Mouse (Mus musculus) midbrain, embryonic 15.5 days (tissue): ENCODE measurements at regions not wholly inside any gene's neighbourhood (a gene's known extent, or its start where the extent isn't known, plus 50 kb on each side); places are given as distances from the start of the nearest gene placed in this dataset.
"Not testable (repeated sequence)": the region's sequence is repeated elsewhere in the genome, so short reads cannot be mapped to it uniquely, and the experiment has no call there.

Experiments used
- ATAC-seq: fragments of 200-750 bp; cut with Nextera tagmentation; replicated peaks from 2 replicates; pipeline ENCODE4 v1.8.0; 2017; ENCODE audit warnings: moderate TSS enrichment
- H3K27ac ChIP-seq: fragments of 300-500 bp; sonication (generic); 2 replicates; pipeline ENCODE4 v1.5.1; 2015; ENCODE audit warnings: mild to moderate bottlenecking, inconsistent platforms
- H3K27me3 ChIP-seq: fragments of 300-500 bp; sonication (generic); replicated peaks from 2 replicates; pipeline ENCODE4 v1.6.1; 2015; ENCODE audit warnings: inconsistent platforms
- H3K36me3 ChIP-seq: fragments of 300-500 bp; sonication (generic); replicated peaks from 2 replicates; pipeline ENCODE4 v1.6.1; 2015; ENCODE audit warnings: inconsistent platforms
- H3K4me1 ChIP-seq: fragments of 300-500 bp; sonication (generic); 2 replicates; pipeline ENCODE4 v1.6.1; 2015; ENCODE audit warnings: inconsistent platforms
- H3K4me2 ChIP-seq: fragments of 300-500 bp; sonication (generic); 2 replicates; pipeline ENCODE4 v1.6.1; 2015; ENCODE audit warnings: inconsistent platforms, mild to moderate bottlenecking, moderate library complexity
- H3K4me3 ChIP-seq: fragments of 300-500 bp; sonication (generic); 2 replicates; pipeline ENCODE4 v1.5.1; 2015; ENCODE audit warnings: mild to moderate bottlenecking, inconsistent platforms
- H3K9ac ChIP-seq: fragments of 300-500 bp; sonication (generic); 2 replicates; pipeline ENCODE4 v1.6.1; 2015; ENCODE audit warnings: mild to moderate bottlenecking, inconsistent platforms
- H3K9me3 ChIP-seq: fragments of 300-500 bp; sonication (generic); 2 replicates; pipeline ENCODE4 v1.6.1; 2016; ENCODE audit warnings: inconsistent platforms
- WGBS: fragments of 180-500 bp; shearing (Covaris S2); methylation state at CpG from one replicate; pipeline ENCODE4 v1.1.7; 2015; ENCODE audit warnings: mixed read lengths; 5-methylcytosine and 5-hydroxymethylcytosine counted together

GRCm38 (mm10) chr10:8136662-8137061 lies 180.6 kb upstream of the Tab2 start:
- H3K4me1 ChIP-seq, result peaks cover 11% of the 10 kb centered on the region
- no peaks in the 10 kb centered on the region for H3K36me3 ChIP-seq
- no peak overlapping the region for H3K4me3 ChIP-seq
- no peak for ATAC-seq
- no peaks in the 10 kb centered on the region for H3K9me3 ChIP-seq
- 74% methylated on average over 3 of the region's 3 CpGs for WGBS
- H3K4me2 ChIP-seq, result no peak overlapping the region
- no peak overlapping the region for H3K9ac ChIP-seq
- no peak overlapping the region for H3K27ac ChIP-seq
- no peaks in the 10 kb centered on the region for H3K27me3 ChIP-seq

GRCm38 (mm10) chr10:8135272-8135671 lies 179.2 kb upstream of the Tab2 start:
- WGBS, result 83% methylated on average over 6 of the region's 7 CpGs
- Histone ChIP-seq H3K4me1 (peaks cover 13% of the 10 kb centered on the region), H3K9me3 (no peaks in the 10 kb centered on the region), H3K4me2 (no peak overlapping the region), H3K27ac (no peak overlapping the region), H3K36me3 (no peaks in the 10 kb centered on the region), H3K27me3 (no peaks in the 10 kb centered on the region), H3K9ac (no peak overlapping the region), H3K4me3 (no peak overlapping the region)
- no peak for ATAC-seq

GRCm38 (mm10) chr10:8134398-8134797 lies 178.4 kb upstream of the Tab2 start:
- Histone ChIP-seq H3K9me3 (no peaks in the 10 kb centered on the region), H3K4me1 (peaks cover 13% of the 10 kb centered on the region), H3K27ac (0 out of 2 replicates have a peak overlapping the region, but pooled peaks have one; percentile 11), H3K36me3 (no peaks in the 10 kb centered on the region), H3K9ac (no peak overlapping the region), H3K4me3 (no peak overlapping the region), H3K4me2 (no peak overlapping the region), H3K27me3 (no peaks in the 10 kb centered on the region)
- 86% methylated on average over 1 of the region's 1 CpGs for WGBS
- no peak for ATAC-seq

- ATAC-seq, result peak; percentile 80
- WGBS, result 11% methylated on average over 13 of the region's 13 CpGs
- no peaks in the 10 kb centered on the region for H3K9me3 ChIP-seq
- H3K4me3 ChIP-seq, result no peak overlapping the region
- peak overlapping the region; percentile 28 for H3K4me2 ChIP-seq
- H3K9ac ChIP-seq, result no peak overlapping the region
- peak overlapping the region; percentile 42; the same call in 1 of the 2 replicates for H3K27ac ChIP-seq
- no peaks in the 10 kb centered on the region for H3K27me3 ChIP-seq
- no peaks in the 10 kb centered on the region for H3K36me3 ChIP-seq
- H3K4me1 ChIP-seq, result peaks cover 13% of the 10 kb centered on the region
Observed at GRCm38 (mm10) chr10:8133451-8133952, 177.5 kb upstream of the Tab2 start.

GRCm38 (mm10) chr10:8132795-8133194 lies 176.8 kb upstream of the Tab2 start:
- no peaks in the 10 kb centered on the region for H3K36me3 ChIP-seq

GRCm38 (mm10) chr10:8130472-8131241 lies 174.6 kb upstream of the Tab2 start:
- H3K36me3 ChIP-seq, result no peaks in the 10 kb centered on the region
- peaks cover 13% of the 10 kb centered on the region for H3K4me1 ChIP-seq
- no peaks in the 10 kb centered on the region for H3K27me3 ChIP-seq
- peak; percentile 62 for ATAC-seq
- 44% methylated on average over 18 of the region's 18 CpGs for WGBS
- 0 out of 2 replicates have a peak overlapping the region, but pooled peaks have one; percentile 18 for H3K4me2 ChIP-seq
- no peak overlapping the region for H3K27ac ChIP-seq
- no peak overlapping the region for H3K9ac ChIP-seq
- no peaks in the 10 kb centered on the region for H3K9me3 ChIP-seq
- H3K4me3 ChIP-seq, result no peak overlapping the region

More at GRCm38 (mm10) chr10:8132795-8133194, 176.8 kb upstream of the Tab2 start:
- H3K4me3 ChIP-seq, result no peak overlapping the region
- H3K9me3 ChIP-seq, result no peaks in the 10 kb centered on the region
- H3K4me1 ChIP-seq, result peaks cover 13% of the 10 kb centered on the region
- peak overlapping the region; percentile 42; the same call in 1 of the 2 replicates for H3K27ac ChIP-seq
- H3K9ac ChIP-seq, result no peak overlapping the region
- ATAC-seq, result peak; percentile 9; the same call in 1 of the 2 replicates
- no peaks in the 10 kb centered on the region for H3K27me3 ChIP-seq
- 39% methylated on average over 2 of the region's 2 CpGs for WGBS
- no peak overlapping the region for H3K4me2 ChIP-seq

- ATAC-seq, result no peak
- Histone ChIP-seq H3K9ac (no peak overlapping the region), H3K4me3 (no peak overlapping the region), H3K36me3 (no peaks in the 10 kb centered on the region), H3K4me2 (no peak overlapping the region), H3K9me3 (no peaks in the 10 kb centered on the region), H3K27ac (no peak overlapping the region), H3K4me1 (peaks cover 13% of the 10 kb centered on the region), H3K27me3 (no peaks in the 10 kb centered on the region)
- WGBS, result 80% methylated on average over 8 of the region's 8 CpGs
Observed at GRCm38 (mm10) chr10:8130057-8130456, 174.0 kb upstream of the Tab2 start.

- Histone ChIP-seq H3K9ac (no peak overlapping the region), H3K27ac (no peak overlapping the region), H3K4me2 (no peak overlapping the region), H3K27me3 (no peaks in the 10 kb centered on the region), H3K9me3 (no peaks in the 10 kb centered on the region), H3K4me1 (no peaks in the 10 kb centered on the region), H3K36me3 (no peaks in the 10 kb centered on the region), H3K4me3 (no peak overlapping the region)
- WGBS, result 97% methylated on average over 1 of the region's 1 CpGs
- no peak for ATAC-seq
Observed at GRCm38 (mm10) chr10:8124124-8124523, 168.1 kb upstream of the Tab2 start.

GRCm38 (mm10) chr10:8121895-8122294 lies 165.9 kb upstream of the Tab2 start:
- Histone ChIP-seq H3K27me3 (no peaks in the 10 kb centered on the region), H3K36me3 (no peaks in the 10 kb centered on the region), H3K9ac (no peak overlapping the region), H3K9me3 (no peaks in the 10 kb centered on the region), H3K4me3 (no peak overlapping the region), H3K4me2 (no peak overlapping the region), H3K4me1 (no peaks in the 10 kb centered on the region), H3K27ac (no peak overlapping the region)
- WGBS, result 60% methylated on average over 4 of the region's 4 CpGs
- ATAC-seq, result no peak

GRCm38 (mm10) chr10:8116821-8117220 lies 160.8 kb upstream of the Tab2 start:
- Histone ChIP-seq H3K27me3 (no peaks in the 10 kb centered on the region), H3K4me1 (no peaks in the 10 kb centered on the region), H3K9me3 (no peaks in the 10 kb centered on the region), H3K9ac (no peak overlapping the region), H3K4me3 (no peak overlapping the region), H3K27ac (no peak overlapping the region), H3K36me3 (no peaks in the 10 kb centered on the region), H3K4me2 (no peak overlapping the region)
- ATAC-seq, result no peak
- 84% methylated on average over 8 of the region's 8 CpGs for WGBS

- WGBS, result 49% methylated on average over 5 of the region's 5 CpGs
- ATAC-seq, H3K27ac ChIP-seq, H3K4me1 ChIP-seq, H3K4me3 ChIP-seq, H3K9ac ChIP-seq, H3K27me3 ChIP-seq, H3K36me3 ChIP-seq, H3K4me2 ChIP-seq, H3K9me3 ChIP-seq: not testable (repeated sequence)
Observed at GRCm38 (mm10) chr10:8114932-8115331, 158.9 kb upstream of the Tab2 start.

GRCm38 (mm10) chr10:8114530-8114929 lies 158.5 kb upstream of the Tab2 start:
- 55% methylated on average over 3 of the region's 3 CpGs for WGBS
- no peak for ATAC-seq
- H3K27ac ChIP-seq, result no peak overlapping the region

GRCm38 (mm10) chr10:8100489-8100888 lies 144.5 kb upstream of the Tab2 start:
- Histone ChIP-seq H3K27me3 (no peaks in the 10 kb centered on the region), H3K36me3 (no peaks in the 10 kb centered on the region), H3K4me3 (no peak overlapping the region), H3K9me3 (no peaks in the 10 kb centered on the region), H3K27ac (no peak overlapping the region), H3K9ac (no peak overlapping the region), H3K4me2 (no peak overlapping the region), H3K4me1 (no peaks in the 10 kb centered on the region)
- ATAC-seq, result no peak
- 92% methylated on average over 6 of the region's 6 CpGs for WGBS

More at GRCm38 (mm10) chr10:8114530-8114929, 158.5 kb upstream of the Tab2 start:
- H3K36me3 ChIP-seq, result no peaks in the 10 kb centered on the region
- H3K4me3 ChIP-seq, result no peak overlapping the region
- no peak overlapping the region for H3K9ac ChIP-seq
- no peaks in the 10 kb centered on the region for H3K4me1 ChIP-seq
- no peak overlapping the region for H3K4me2 ChIP-seq
- H3K9me3 ChIP-seq, result no peaks in the 10 kb centered on the region
- no peaks in the 10 kb centered on the region for H3K27me3 ChIP-seq
